Mouse (Mus musculus) forebrain, embryonic 10.5 days (tissue): ENCODE data around the gene Atp5mpl. TPM values are rescaled to one million over a fixed set of nuclear protein-coding genes. Genes with fewer than 3 reads are reported as not detected.
"Not testable (repeated sequence)": the region's sequence is repeated elsewhere in the genome, so short reads cannot be mapped to it uniquely, and the experiment has no call there.

Experiments used
- DNase-seq: peaks from one replicate; pipeline ENCODE4 v3.0.0-alpha.2; 2017; ENCODE audit warnings: low spot score; ENCODE audit errors: extremely low spot score
- H3K27ac ChIP-seq: fragments of 300-500 bp; sonication (generic); 2 replicates; pipeline ENCODE4 v1.5.1; 2016; ENCODE audit warnings: mild to moderate bottlenecking
- H3K27me3 ChIP-seq: fragments of 300-500 bp; sonication (generic); 2 replicates; pipeline ENCODE4 v1.6.1; 2016; ENCODE audit warnings: mild to moderate bottlenecking; ENCODE audit not compliant: poor library complexity, severe bottlenecking
- H3K36me3 ChIP-seq: fragments of 300-500 bp; sonication (generic); replicated peaks from 2 replicates; pipeline ENCODE4 v1.6.1; 2016; ENCODE audit warnings: mild to moderate bottlenecking, moderate library complexity
- H3K4me1 ChIP-seq: fragments of 300-500 bp; sonication (generic); 2 replicates; pipeline ENCODE4 v1.6.1; 2016
- H3K4me3 ChIP-seq: fragments of 300-500 bp; sonication (generic); 2 replicates; pipeline ENCODE4 v1.5.1; 2016; ENCODE audit warnings: mild to moderate bottlenecking, moderate library complexity
- H3K9me3 ChIP-seq: fragments of 300-500 bp; sonication (generic); 2 replicates; pipeline ENCODE4 v1.6.1; 2016; ENCODE audit warnings: mild to moderate bottlenecking, moderate library complexity
- WGBS: fragments of 180-500 bp; shearing (Covaris S2); methylation state at CpG from one replicate; pipeline ENCODE4 v1.1.7; 2016; 5-methylcytosine and 5-hydroxymethylcytosine counted together
- polyA plus RNA-seq: library from polyadenylated mRNA; unstranded; fragments of >200 nt; fragmentation: Nextera tagmentation; extraction: Ambion mirVana; gene quantifications from 2 replicates; pipeline ENCODE4 v1.2.1, GENCODE M21; 2016

The Atp5mpl gene
- polyA plus RNA-seq, 1 experiment from 2014 or later = 608 TPM

GRCm38 (mm10) chr12:111977138-111977537, 10.4 kb upstream of the Atp5mpl start:
- Histone ChIP-seq H3K9me3 (no peaks in the 10 kb centered on the region), H3K27me3 (no peaks in the 10 kb centered on the region), H3K27ac (no peak overlapping the region), H3K4me1 (no peaks in the 10 kb centered on the region), H3K4me3 (no peak overlapping the region), H3K36me3 (no peaks in the 10 kb centered on the region)
- WGBS = 75% methylated on average over 6 of the region's 6 CpGs
- DNase-seq = no peak

DNA sequence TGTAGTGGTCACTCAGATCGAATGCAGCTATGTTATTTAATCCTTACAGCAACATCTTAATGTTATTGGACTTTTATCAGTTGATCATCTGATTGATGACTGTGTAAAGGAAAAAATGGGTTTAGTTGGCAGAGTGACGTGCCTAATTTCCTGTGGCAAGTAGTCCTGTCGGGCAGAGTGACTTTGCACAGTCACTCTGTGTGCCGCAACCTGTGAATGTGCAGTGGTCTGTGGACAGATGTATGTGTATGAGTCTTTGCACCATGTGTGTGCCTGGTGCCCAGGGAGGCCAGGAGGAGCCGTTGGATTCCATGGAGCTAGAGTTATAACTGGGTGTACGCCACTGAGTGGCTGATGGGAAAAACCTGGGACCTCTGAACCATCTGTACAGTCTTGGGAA, 7.8 kb upstream of the Atp5mpl start:
- Histone ChIP-seq H3K27ac (no peak overlapping the region), H3K36me3 (no peaks in the 10 kb centered on the region), H3K27me3 (no peaks in the 10 kb centered on the region), H3K9me3 (no peaks in the 10 kb centered on the region), H3K4me3 (no peak overlapping the region), H3K4me1 (no peaks in the 10 kb centered on the region)
- DNase-seq = no peak
- 88% methylated on average over 6 of the region's 6 CpGs for WGBS

DNA sequence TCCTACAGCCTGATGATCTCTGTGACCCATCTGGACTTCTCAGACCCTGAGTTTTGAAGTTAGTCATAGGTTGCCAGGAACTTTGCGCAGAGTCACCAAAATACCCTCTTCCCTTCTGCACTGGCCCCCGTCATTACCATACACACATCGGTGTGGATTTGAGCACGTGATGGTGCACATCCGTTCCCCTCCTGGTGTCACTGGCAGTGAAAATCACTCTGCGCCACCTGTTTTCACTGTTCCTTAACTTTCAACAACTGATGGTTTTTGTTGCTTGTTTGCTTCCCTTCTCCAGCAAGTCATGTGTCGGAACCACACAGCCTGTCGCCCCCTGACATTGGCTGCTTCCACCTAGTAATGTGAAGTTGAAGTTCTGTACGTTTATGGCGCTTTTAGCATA, 5.7 kb upstream of the Atp5mpl start:
- H3K4me1 ChIP-seq = no peaks in the 10 kb centered on the region
- 90% methylated on average over 10 of the region's 10 CpGs for WGBS

GRCm38 (mm10) chr12:111971231-111971686, 4.5 kb upstream of the Atp5mpl start, which contains the start of gene Tdrd9:
Gene Tdrd9 (plus strand): TSS chr12:111971559.
- WGBS = 91% methylated on average over 18 of the region's 18 CpGs
- Histone ChIP-seq H3K27me3 (no peaks in the 10 kb centered on the region), H3K4me3 (no peak within 1 kb of the TSS), H3K9me3 (no peaks in the 10 kb centered on the region), H3K27ac (no peak within 1 kb of the TSS), H3K4me1 (peaks cover 1% of the 10 kb centered on the region), H3K36me3 (no peaks in the 10 kb centered on the region)
- DNase-seq = no peak

More for the DNA sequence above, 5.7 kb upstream of the Atp5mpl start:
- Histone ChIP-seq H3K36me3 (no peaks in the 10 kb centered on the region), H3K27ac (no peak overlapping the region), H3K27me3 (no peaks in the 10 kb centered on the region), H3K4me3 (no peak overlapping the region), H3K9me3 (no peaks in the 10 kb centered on the region)
- no peak for DNase-seq

DNA sequence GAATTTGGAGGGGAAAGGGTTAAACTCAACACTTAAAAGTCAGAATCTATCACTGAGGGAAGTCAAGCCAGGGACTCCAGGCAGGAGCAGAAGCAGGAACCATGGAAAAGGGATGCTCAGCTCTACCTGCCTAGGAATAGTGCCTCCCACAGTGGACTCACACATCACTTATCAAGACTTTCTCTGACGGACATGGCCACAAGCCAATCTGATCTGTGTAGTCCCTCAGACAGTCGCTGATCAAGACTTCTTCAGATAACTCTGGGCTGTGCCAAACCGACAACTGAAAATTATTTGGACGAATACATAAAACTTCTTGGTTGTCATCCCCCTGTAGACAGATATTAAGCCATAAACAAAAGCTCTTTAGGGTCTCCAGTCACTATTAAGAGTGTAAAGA, 3.3 kb upstream of the Atp5mpl start:
- peaks cover 13% of the 10 kb centered on the region for H3K4me1 ChIP-seq
- DNase-seq = no peak
- no peaks in the 10 kb centered on the region; the same call in 1 of the 2 replicates for H3K36me3 ChIP-seq
- no peaks in the 10 kb centered on the region for H3K27me3 ChIP-seq
- 89% methylated on average over 4 of the region's 4 CpGs for WGBS
- no peaks in the 10 kb centered on the region for H3K9me3 ChIP-seq
- H3K27ac ChIP-seq = no peak overlapping the region
- H3K4me3 ChIP-seq = no peak overlapping the region

DNA sequence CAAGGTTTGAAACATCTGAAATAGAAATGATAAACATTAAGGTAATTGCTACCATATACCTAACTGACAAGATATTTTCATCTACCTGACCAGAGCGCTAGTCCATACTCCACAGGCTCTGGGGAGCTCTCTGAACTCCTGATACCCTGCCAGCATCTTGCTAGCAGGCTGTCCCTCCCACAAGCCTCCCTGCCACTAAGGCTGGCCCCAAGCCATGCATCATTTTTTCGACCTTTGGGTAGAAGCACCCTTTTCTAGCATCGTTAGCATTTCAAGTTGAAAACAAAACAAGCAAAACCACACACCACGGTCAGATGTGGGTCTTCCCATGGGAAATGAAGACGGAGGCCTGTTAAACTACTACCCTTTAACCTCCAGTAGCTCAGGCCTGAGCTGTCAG, 3.4 kb downstream of the Atp5mpl start:
- Histone ChIP-seq H3K4me3 (no peak overlapping the region), H3K36me3 (peaks cover 64% of the 10 kb centered on the region), H3K9me3 (peaks cover 11% of the 10 kb centered on the region), H3K27ac (no peak overlapping the region), H3K27me3 (no peaks in the 10 kb centered on the region), H3K4me1 (peaks cover 15% of the 10 kb centered on the region)
- DNase-seq = no peak
- 93% methylated on average over 5 of the region's 5 CpGs for WGBS

GRCm38 (mm10) chr12:111958101-111958865, 8.5 kb downstream of the Atp5mpl start:
- WGBS = 56% methylated on average over 9 of the region's 9 CpGs
- peaks cover 11% of the 10 kb centered on the region for H3K9me3 ChIP-seq
- DNase-seq = peak; percentile 51
- H3K27ac ChIP-seq = no peak overlapping the region
- no peaks in the 10 kb centered on the region for H3K27me3 ChIP-seq
- H3K4me1 ChIP-seq = 0 out of 2 replicates have a peak, but pooled peaks cover 3% of the 10 kb centered on the region
- H3K36me3 ChIP-seq = peaks cover 48% of the 10 kb centered on the region
- H3K4me3 ChIP-seq = no peak overlapping the region

GRCm38 (mm10) chr12:111956173-111956572, 10.6 kb downstream of the Atp5mpl start:
- no peak overlapping the region for H3K27ac ChIP-seq
- no peak overlapping the region for H3K4me3 ChIP-seq
- 78% methylated on average over 5 of the region's 5 CpGs for WGBS
- H3K27me3 ChIP-seq = no peaks in the 10 kb centered on the region
- peaks cover 11% of the 10 kb centered on the region for H3K9me3 ChIP-seq
- H3K4me1 ChIP-seq = peaks cover 10% of the 10 kb centered on the region; the same call in 1 of the 2 replicates
- no peak for DNase-seq
- peaks cover 27% of the 10 kb centered on the region for H3K36me3 ChIP-seq

- no peaks in the 10 kb centered on the region for H3K27me3 ChIP-seq
- H3K27ac ChIP-seq = no peak overlapping the region
- H3K9me3 ChIP-seq = no peaks in the 10 kb centered on the region
- 65% methylated on average over 5 of the region's 5 CpGs for WGBS
- no peaks in the 10 kb centered on the region for H3K36me3 ChIP-seq
- no peak for DNase-seq
- H3K4me3 ChIP-seq = no peak overlapping the region
- H3K4me1 ChIP-seq = peaks cover 8% of the 10 kb centered on the region; the same call in 1 of the 2 replicates
These were observed 15.1 kb downstream of the Atp5mpl start for GRCm38 (mm10) chr12:111951701-111952100.

GRCm38 (mm10) chr12:111950486-111950885, 16.3 kb downstream of the Atp5mpl start:
- WGBS = 88% methylated on average over 5 of the region's 5 CpGs
- no peaks in the 10 kb centered on the region for H3K36me3 ChIP-seq
- no peak overlapping the region for H3K4me3 ChIP-seq
- no peak overlapping the region for H3K27ac ChIP-seq
- no peaks in the 10 kb centered on the region for H3K27me3 ChIP-seq
- no peak for DNase-seq
- H3K4me1 ChIP-seq = peaks cover 16% of the 10 kb centered on the region
- H3K9me3 ChIP-seq = no peaks in the 10 kb centered on the region

DNA sequence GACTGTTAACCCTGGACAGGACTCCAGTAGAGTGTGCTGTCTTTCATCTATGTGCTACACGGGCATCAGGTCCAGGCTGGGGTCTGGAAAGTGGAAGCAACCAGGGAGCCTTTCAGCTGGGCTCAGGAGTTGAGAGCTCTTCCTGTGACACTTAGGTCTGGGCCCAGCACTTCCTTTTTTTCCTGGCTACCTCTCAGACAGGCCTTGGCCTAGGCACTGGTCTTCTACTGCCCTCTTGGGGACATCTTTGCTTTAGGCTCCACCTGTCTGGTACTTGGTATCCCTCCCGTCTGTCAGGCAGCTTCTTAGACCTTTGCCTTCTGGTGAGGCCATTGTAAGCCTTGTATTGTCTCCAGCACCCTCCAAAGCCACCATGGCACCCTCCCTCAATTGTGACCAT, 20.1 kb downstream of the Atp5mpl start:
- no peak for DNase-seq
- peaks cover 37% of the 10 kb centered on the region for H3K4me1 ChIP-seq
- 0 out of 2 replicates have a peak overlapping the region, but pooled peaks have one; percentile 25 for H3K27ac ChIP-seq
- 58% methylated on average over 2 of the region's 2 CpGs for WGBS
- no peak overlapping the region for H3K4me3 ChIP-seq
- H3K36me3 ChIP-seq = no peaks in the 10 kb centered on the region
- no peaks in the 10 kb centered on the region for H3K27me3 ChIP-seq
- H3K9me3 ChIP-seq = no peaks in the 10 kb centered on the region

DNA sequence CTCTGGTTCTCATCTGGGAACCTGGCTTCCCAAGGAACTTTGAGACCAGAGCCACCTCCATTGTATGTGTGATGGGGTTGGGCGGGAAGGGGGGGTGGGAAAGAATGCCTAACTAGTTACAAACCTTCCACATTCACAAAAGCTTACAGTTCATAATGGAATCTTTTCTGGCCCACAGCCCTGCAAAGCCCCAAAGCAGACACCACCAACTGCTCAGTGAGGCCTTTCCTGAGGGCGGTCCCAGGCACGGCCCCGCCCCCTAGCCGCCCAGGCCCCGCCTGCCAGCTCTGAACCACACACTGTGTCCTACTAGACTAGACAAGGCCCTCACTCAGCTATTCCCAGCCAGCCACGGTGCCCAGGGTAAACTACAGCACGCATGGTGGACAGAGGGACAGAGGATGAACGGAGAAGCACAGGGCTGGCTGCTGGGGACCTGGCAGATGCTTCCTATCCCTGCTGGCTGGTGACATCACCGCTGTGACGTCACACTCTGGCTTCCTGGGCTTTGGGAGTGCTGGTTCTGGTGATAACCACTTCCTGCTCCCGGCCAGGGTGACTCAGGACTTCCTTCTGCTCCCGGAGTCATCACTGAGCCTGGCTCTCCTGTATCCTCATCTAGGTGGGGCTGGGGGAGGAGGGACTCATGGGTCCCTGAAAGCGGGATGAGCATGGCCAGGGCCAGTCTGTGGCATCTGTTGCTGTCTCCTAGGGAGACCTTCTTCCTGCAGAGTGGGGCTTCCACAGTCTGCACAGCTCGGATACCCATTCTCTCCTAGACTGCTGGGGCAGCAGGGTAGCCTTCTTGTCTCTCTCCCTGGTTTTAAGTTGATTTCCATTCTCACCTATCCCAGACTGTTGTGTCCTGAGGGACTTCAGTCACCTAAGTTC, 20.8 kb downstream of the Atp5mpl start:
- not testable (repeated sequence) for H3K27me3 ChIP-seq, H3K36me3 ChIP-seq, DNase-seq, H3K4me3 ChIP-seq, H3K9me3 ChIP-seq
- H3K4me1 ChIP-seq = peaks cover 33% of the 10 kb centered on the region
- 66% methylated on average over 12 of the region's 15 CpGs for WGBS
- H3K27ac ChIP-seq = peak overlapping the region; percentile 73

- no peaks in the 10 kb centered on the region for H3K36me3 ChIP-seq
- 70% methylated on average over 8 of the region's 8 CpGs for WGBS
- no peaks in the 10 kb centered on the region for H3K9me3 ChIP-seq
- no peaks in the 10 kb centered on the region for H3K27me3 ChIP-seq
- DNase-seq = no peak
- no peak overlapping the region for H3K4me3 ChIP-seq
- H3K4me1 ChIP-seq = peaks cover 33% of the 10 kb centered on the region
- peak overlapping the region; percentile 73 for H3K27ac ChIP-seq
These were observed 21.7 kb downstream of the Atp5mpl start for GRCm38 (mm10) chr12:111945115-111945514.
